Mouse (Mus musculus): ENCODE data around the gene Rnf144a.

DNA sequence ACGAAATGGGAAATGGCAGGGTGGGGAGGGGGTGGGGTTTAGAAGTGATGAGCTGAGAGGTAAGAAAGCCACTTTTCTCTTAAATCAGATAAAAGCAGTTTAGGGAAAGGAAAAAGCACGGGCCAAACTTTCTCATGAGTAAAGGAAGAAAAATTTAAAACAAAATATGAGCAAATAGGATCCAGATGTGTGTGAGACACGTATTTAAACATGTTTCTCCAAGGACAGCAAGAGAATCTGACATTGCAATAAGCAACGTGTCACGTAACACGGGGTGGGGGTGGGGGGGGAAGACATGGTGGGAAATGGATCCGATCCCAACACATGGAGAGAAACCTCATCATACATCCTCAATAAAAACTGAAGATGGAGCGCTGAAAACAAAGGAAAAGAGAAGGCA is 33.3 kb downstream of the Rnf144a start:
- no peak for TF ChIP-seq CTCF (IDR thresholded peaks at IDR 0.05; ENCODE audit: low read depth)
- TF ChIP-seq EP300 (IDR thresholded peaks at IDR 0.05; ENCODE audit: low read depth) = no peak

All from liver, postnatal 0 days (tissue).